Mouse (Mus musculus): Measurements from ENCODE around the gene Chd5.

The Chd5 gene

DNA sequence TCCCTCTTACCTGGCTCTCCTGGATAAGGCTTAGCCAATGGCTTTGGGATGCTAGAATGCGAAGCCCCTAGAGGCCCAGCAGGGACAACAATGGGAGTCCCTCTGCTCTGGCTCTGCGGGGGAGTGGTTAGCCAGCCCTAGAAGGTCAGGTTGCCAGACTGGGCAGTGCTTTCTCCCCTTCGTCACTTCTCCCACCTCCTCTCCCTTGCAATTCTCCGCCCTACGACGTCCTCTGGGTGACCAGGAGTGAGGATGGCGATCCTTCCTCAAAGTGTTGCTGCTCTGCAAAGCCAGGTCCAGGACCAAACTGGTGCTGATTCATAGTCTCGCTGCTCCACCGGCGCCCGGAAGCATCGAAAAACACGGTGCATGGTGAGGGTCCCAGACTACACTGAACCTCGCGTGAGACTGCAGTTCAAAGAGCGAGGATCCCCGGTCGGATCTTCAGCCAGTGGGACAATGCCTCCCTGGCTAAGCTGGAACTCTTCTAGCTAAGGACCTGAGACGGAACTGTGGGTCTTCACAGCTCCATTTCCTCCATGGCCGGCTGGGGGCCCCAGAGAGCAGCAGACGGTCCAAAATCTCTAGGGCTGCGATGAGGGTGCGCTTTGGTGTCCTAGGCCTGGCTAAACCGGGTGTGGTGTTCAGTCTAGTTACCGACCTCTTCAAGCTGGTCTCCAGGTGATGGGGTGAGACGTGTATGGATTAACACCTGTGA, 19.8 kb upstream of the Chd5 start, which contains the start of gene Rnf207:
Gene Rnf207 (minus strand): TSS at position 477 of the 718 bp plus-strand sequence.
- peak; percentile 69 for DNase-seq

DNA sequence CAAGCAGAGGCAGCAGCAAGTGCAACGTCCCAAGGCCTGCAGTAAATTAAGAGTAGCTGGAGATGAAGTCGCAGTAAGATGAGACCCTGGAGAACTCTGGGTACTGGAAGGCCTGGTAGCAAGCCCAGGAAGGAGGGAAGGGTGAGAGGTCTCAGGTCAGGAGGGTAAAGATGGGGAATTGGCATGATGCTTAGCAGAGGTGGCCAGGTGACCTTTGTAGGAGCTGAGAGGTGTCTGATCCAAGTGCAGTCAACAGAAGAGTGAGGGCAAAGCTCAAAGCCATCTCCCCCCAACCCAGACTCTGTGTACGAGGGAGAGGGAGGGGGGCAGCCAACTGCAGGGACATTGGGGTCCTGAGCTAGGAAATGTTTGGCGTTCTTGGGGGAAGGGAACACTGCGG, 17.0 kb upstream of the Chd5 start:
- no peak for DNase-seq

DNA sequence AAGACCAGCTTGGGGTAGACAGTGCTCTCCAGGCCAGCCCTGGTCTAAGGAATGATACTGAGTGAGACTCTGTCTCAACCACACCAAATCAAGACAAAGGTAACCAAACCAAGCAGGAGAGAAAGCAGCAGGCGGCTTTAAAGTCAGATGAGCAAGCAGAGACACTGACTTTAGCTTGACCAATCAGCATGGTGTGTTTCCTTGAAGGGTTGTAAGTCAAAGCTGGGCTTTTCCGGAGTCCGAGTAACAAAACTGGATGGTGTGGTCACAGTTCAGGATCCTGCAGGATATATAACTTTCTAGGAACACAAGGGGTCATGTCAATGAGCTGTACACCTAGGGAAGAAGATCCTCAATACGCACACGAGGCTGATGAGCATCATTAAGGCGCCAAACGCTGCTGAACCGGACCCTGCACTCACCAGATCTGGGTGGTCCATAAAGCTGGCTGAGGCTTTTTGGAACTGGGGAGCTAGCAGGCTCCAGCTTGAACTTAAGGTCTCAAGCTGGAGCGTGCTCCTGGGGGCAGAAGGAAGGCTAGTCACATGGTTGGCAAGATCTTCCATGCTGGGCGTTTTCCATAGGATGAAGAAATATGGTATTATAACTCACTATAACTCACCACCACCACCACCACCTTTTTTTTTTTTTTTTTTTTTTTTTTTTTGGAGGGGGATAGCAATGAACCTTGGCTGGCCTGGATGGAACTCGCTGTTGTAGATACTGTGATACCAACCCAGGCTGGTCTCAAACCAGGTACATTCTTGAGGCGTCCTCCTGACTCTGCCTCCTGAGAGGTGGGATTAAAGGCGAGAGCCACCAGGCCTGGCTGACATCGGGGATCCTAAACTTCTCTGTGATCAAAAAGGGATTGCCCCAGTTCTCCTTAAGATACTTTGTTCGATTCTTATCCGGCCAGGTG, 13.5 kb upstream of the Chd5 start:
- DNase-seq: no peak

DNA sequence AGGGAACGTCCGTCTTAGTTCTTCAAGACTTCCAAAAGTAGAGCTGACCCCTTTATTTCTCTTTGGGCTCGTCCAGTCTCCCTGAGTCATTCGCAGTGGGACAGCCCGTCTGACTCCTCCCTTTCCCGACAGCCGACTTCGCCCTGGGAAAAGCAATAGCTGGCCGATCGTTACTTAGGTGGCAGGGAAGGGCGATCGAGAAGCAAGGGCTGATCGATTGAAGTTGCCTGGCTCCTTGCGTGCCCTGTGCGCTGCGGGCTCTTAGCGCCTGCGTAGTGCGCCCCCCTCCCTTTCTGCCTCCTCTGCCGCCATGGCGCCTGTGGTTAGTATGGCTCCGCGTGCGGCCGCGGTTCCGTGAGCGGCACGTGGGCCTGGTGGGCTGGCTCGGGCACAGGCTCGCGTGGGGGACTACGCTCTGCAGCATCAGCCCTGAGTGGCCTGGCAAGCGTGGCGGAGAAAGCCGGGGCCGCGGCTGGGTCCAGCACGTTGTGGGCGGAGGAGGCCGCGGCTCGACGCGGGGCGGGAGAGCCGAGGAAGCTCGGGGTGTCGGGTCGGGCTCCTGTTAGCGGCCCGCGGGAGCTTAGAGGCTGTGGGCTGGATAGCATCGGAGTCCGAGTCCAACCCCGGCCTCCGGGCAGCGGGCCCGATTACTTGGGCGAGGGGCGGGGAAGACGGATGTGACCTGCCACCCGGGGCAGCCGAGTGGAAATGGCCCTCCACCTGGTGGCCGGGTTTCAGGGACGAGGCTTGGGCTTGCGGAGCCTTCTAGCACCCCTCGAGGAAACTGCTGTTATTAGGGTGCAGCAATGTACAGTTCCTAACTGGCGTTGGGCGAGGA, 12.7 kb upstream of the Chd5 start, which contains the start of gene Rpl22:
Gene Rpl22 (plus strand): TSS at position 169 of the 838 bp plus-strand sequence.
- DNase-seq: peak; percentile 98

DNA sequence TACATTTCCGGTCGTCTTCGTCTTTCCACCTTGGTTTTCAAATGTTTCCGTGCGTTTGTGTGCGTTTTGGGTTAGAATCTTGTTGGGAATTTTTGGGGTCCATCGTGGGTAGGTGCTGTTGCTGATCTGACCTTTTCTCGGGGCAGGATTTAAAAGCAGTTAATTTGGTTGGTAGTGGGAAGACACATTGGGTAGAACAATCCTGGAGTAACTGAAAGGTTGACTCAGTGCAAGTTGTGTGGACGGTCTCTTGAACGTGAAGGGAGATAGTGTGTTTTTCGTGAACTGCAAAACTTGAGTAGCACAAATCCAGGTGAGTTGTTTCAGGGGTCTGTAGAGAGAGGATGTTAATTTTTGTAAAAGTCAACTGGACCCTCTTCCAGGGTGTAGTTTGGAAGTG, 11.9 kb upstream of the Chd5 start:
- DNase-seq: no peak

DNA sequence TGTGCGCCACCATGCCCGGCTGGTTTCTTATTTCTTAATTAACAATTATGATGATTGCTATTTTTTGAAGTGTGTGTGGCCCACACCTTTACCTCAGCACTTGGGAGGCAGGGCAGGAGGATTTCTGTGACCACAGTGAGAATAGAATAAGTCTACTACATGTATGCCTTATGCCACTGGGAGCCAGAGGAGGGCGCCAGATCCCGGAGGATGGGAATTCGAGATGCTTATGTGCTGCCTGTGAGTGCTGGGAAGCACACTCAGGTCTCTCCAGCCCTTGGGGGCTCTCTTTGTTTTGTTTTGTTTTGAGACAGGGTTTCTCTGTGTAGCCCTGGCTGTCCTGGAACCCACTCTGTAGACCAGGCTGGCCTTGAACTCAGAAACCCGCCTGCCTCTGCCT, 9.8 kb upstream of the Chd5 start:
- peak; percentile 51 for DNase-seq

DNA sequence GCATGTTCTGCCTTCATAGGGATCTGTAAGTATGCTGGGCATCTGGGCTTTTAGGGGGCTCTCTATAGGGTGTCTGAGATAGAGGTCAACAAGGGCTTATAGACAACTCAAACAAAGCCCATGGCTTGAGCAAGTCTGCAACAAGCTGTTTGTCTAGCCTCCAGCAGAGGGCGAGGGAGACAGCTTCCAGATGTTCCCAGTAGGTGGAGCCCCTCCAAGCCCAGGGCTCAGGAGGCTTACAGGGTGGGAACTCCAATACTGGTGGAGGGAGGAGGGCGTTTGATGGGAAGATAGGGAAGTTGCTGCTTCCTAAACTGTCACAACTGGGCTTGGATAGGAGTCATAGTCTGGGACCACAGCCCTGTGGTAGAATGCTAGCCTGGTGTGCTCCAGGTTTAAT, 5.5 kb upstream of the Chd5 start:
- DNase-seq: peak; percentile 84

DNA sequence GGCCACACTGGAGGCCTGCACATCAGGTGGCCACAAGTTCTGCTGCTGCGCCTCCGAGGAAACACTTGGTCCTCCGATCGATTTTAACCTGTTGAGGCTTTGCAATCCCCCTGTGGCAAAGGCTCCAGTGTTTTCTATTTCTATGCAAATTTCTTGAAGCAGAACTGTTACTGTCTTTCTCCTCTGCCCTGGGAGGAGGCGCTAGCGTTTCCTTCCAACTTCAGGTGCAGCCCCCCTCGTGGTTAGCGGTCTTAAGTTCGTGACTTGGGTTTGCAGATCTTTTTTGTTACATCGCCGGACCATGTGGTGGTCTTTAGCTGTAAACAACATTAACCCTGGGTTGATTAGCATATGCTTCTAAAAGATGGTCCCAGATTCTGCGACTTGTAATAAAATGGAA, 4.9 kb upstream of the Chd5 start:
- no peak for DNase-seq

DNA sequence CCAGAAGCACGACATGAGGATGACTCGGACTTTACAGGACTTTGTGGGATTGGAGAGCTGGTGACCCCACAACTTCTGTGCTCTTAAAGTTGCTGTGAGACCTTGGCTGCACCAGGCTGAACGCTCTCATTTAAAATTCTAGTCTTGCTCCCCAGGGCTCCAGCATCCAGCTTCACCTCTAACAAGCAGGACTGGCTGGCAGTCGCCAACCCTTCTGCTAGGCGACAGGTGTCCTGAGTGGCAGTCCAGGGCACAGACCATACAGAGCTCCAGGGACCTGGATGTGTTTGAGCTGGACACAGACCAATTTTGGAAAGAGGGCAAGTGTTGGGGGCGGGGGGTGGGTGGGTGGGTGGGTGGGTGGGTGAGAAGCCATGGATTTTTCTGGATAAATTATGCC, 679 bp upstream of the Chd5 start:
- no peak for DNase-seq

DNA sequence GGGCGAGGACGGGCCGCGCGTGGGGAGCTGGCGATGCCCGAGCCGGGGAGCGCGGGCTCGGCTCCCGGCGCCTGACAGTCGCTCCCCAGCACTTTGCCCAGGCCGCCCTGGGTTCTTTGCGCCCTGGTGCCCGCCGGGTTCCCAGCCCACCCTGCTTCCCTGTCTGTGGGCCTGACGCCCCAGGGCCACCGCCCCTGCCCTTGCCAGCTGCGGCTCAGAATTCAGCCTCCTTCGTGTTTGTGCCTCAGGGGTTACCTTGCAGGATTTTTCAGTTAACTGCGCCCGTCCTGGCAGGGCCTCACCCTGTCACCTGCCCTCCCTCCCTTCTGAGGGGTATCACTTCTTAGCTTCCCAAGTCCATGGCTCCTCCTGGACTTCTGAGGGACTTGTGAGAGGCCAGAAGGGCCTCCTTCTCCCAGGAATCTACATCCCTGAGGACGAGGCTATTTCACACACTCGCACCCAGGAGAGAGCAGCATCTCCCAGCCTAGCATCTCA, 891 bp downstream of the Chd5 start:
- no peak for DNase-seq

DNA sequence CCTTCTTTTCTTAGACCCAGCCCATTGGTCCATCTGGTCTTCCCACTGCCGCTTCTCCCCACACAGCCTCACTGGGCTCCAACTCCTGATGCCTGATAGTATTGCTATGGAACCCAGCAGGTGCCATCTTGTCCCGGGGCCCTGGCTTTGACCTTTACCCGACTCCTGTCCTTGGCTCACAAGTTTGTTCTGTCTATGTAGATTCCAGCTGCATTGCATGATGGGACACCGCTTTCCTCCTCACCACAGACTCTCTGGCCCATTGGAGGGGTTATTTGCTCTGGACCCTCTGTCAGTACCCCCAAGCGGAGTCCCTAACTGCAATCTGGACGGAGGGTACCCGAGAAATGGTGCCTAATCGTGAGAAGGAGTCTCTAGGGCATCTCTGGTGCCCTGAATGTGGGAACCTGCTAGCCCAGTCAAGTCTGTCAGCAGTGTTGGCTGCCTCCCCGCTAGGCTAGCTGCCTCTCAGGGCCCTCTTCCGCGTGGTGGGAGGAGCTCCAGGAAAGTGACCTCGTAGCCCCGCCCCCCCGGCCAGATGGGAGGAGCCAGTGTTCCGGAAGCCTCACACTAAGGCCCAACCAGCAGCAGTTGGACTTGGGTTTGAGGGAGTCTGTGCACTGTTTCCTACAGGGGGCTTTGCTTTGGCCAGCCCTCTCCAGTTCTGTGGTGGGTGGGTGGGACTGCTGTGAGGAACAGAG, 2.3 kb downstream of the Chd5 start:
- DNase-seq: peak; percentile 52

DNA sequence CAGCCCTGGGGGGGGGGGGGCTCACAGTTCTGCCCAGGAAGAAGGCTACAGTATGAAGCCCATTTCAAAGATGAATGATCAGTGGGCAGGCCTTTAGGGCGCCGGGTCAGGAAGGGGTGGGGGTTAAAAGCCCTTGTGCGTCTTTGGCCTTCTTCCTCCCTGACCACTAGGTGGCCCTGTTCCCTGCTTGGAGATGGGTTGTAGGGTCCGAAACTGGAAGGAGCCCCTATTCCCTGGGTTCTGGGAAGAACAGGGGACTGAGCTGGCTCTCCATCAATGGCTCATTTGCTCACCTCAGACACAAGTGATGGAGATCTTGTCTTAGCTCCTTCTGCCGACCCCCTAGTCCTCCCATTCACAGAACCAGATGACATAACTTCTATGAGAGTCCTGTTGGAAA, 4.8 kb downstream of the Chd5 start:
- peak; percentile 74 for DNase-seq

DNA sequence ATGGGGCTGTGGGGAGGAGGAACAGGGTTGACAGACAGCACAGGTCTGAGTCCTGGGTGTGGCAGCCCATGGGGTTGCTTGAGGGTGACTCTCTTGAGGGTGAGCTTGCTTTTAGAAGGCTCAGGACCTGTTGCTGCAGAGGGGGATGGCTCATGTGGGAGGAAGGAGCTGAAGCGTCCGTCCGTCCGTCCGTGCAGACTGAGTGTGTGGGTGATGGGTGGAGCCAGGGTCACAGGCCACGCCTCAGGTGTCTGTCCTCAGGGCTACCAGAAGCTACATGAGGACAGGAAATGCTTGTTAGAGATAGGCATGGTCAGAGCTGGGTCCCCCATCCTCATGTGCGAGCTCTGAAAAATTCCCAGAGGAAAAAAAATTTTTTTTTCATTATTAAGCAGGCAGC, 6.2 kb downstream of the Chd5 start:
- no peak for DNase-seq

DNA sequence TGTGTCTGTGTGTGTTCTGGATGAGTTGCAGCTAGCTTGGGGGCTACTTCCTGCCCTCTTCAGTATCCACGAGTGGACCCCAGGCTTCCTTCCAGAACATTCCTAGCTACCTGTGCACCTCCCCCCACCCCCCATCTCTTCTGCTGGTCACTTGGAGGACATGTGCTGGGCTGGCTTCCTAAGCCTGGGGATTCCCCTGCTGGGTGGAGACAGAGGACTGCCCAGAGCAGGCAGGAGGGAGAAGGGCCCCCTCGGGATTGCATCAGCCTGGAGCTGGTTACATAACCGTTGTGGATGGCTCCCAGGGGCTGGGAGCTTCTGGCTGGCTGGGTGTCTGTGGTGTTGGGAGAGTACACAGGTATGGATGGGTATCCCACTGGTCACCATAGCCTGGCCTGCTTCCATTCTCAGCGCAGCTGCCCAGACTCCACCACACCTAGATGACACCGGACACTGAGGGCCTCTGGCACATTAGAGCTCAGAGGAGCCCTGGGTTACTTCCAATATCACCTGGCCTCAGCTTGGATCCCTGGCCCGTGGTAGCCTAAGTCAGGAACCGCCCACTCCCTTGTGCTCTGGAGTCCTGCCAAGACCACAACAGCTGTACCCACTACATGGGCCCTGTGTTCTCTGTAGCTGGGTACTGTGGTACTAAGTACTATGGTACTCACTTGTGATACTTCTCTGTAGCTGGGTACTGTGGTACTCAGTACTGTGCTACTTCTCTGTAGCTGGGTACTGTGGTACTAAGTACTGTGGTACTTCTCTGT, 6.9 kb downstream of the Chd5 start:
- no peak for DNase-seq

DNA sequence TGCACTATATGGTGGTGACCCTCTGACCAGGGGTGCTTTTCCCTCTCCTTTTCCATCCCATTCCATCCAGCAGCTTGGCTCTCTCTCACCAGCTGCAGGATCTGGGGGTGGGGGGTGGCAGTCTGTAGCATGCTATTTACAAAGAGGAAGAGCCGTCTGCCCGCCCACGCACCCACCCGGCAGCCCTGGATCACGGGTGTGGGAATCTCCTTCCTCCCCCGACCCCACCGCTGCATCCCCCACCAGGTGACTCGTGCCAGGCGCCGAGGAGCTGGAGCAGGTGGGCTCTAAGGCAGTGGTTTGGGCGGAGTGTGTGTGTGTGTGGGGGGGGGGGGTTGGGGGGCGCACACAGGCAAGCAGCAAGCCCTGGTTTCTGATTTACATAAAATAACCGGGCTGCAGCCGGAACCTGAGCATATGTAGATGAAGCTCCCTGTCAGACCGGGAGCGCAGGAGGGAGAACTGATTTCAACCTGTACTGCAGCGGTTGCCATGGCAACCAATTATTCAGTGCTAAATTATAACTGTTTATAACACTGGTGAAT, 11.5 kb downstream of the Chd5 start:
- peak; percentile 65 for DNase-seq

DNA sequence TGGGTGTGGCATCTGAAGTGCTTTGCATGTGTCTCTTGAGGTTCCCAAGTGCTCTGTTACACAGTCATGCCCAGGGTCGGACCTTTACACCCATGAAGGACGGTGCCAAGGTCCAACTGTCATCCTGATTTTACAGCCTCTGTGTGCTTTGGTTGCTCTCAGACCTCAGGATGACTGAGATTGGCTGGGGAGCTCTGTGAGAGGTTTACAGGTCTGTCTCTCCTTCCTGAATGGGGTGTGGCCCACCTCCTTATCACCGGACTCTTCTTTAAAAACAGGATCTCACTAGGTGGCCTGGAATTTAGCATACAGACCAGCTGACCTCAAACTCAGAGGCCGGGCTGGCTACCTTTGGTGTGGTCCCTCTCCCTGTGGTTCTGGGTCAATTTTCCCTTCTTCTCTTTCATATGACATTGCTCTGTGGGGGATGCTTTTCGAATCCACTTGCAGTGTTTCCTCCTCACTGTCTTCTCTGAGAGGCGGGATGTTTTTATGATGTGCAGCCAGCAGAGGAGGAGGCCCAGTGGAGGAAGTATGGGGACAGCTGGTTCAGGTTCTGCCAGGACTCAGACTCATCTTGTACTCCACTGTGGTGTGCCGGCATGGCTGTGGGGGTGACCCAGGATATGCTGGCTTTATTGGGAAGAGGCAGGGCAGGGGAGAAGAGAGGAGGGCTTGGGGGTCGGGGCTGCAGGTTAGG, 12.4 kb downstream of the Chd5 start:
- no peak for DNase-seq

DNA sequence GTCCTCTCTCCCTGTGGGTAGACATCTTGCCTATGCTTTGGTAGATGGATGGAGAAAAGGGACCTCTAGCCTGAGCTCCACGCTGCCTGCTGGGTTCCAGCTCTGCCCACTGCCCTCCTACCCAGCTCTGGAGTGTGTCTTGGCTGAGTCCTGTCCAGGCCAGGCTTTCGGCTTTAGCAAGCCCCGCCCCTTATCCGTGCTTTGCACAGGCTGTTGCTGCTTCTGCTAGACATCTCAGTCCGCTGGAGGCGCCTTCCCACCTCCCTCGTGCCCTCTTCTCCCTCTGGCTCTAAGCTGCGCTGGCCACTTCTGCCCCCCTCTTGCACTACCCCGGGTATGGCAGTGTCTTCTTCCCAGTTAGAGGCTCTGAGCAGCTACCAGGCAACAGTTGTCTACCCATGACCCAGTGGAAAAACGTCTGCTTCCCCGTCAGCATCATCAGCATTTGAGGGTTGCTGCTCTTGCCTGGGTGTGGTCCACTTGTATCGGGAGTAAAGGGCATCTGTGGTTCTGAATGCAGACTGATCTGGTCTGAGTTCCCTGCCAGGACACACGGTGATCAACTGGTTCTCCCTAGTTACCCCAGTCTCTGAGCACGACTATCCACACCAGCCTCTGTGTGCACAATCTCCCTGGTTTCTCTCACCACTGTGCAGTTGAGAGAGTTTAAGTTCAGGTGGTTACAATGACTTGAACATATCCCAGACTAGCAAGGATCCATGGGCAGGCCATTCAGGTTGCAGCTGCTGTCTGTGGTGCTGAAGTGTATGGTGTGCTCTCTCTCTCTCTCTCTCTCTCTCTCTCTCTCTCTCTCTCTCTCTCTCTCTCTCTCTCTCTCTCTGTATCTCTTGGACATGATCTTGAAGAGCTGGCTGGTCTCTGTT, 13.2 kb downstream of the Chd5 start:
- peak; percentile 57 for DNase-seq

DNA sequence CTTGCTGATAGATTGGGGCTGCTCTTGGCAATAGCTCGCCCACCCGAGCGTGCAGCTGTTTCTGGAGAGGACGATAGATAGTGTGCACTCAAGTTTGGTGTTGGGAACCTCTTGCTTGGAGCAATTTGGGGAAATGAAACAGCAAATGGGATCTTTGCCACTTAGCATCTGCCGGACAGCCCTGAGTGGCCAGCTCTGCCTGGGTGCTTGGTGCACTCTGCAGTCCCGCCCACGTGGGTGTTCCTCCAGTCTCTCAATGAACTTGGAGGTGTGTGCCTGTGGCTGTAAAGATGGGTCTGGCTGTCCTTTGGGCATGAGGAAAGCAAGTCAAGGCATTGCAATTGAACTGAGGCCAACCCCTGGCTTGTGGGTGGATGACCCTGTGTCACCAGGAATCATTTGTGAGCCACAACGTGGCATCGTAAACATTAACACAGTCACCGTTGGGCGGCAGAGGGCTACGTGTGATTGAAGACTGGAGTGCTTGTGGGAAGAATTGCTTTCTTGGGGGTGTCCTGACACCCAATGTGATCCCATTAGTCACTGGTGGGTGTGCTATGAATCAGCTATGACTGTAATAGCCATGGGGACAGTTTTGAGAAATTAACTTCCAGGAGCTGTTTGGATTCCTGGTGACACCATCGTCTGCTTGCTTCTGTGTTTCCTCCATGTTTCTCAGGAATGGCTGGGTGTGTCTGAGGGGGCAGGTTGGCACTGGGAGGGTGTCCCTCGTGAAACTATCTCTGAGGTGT, 15.6 kb downstream of the Chd5 start:
- DNase-seq: no peak

DNA sequence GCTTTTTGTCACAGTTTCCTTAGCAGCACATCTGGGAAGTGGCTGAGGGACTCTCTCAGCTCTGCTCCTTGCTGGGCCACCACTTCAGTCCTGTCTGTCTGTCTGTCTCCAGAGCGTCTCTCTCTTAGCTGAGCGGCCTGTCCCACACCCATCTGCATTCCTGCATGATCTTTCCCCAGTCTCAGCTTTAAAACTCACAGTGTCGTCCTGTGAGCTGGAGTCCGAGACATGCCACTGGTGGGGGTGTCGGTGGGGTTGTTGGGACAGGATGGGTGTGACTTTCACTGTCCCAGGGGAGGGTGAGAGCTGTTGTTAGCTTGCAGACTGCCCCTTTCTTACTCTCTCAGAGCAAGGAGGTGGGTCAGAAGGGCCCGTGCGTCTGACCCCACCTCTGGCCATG, 17.2 kb downstream of the Chd5 start:
- DNase-seq: no peak

Measured in embryo, embryonic 11 days (tissue).